Mouse (Mus musculus): ENCODE measurements at regions not wholly inside any gene's neighbourhood (a gene's known extent, or its start where the extent isn't known, plus 50 kb on each side); places are given as distances from the start of the nearest gene placed in this dataset.

DNA sequence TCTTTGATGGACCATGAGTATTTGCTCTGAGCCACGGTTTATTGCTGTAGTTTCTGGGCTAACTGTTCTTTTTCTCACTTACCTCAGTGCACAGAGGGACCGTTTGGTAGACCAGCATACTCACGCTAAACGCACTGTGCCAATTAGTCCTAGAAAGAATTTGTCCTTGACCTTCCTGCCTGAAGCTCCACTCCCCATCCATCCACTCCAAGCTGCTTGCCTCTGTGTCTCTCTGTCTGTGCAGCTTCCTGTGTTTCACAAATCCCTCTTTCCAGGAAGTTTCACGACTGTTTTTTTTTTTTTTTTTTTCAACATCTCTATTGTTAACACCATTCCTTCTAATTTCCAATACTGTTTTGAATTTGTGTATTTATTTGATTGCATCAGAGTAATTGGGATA, 116.8 kb downstream of the Btg1 start:
- WGBS: 58% methylated on average over 5 of the region's 5 CpGs
- Histone ChIP-seq H3K36me3 (ENCODE audit: poor library complexity, severe bottlenecking) (no peaks in the 10 kb centered on the region), H3K9me3 (replicated peaks) (no peaks in the 10 kb centered on the region), H3K4me1 (no peaks in the 10 kb centered on the region), H3K27ac (no peak overlapping the region), H3K9ac (no peak overlapping the region), H3K27me3 (no peaks in the 10 kb centered on the region), H3K4me3 (no peak overlapping the region), H3K4me2 (no peak overlapping the region)
- ATAC-seq: no peak

DNA sequence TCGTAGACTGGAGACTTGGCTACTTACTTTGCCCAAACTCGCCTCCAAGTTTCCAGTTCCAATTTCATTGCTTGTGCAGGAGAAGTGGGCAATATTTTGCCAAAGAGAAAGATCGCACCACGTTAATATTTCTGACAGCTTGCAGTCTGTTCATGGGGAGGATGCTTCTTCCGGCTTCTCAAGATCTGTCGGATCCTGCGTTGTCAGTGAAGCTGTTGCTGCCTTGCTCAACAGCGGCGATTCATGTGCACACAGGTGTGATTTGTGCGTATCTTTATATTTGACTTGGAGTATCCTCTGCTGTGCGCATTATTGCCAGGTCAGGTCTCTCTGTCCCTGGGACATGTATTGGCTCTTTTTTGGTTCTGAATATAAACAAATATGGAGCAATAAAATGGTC, 118.3 kb downstream of the Btg1 start:
- Histone ChIP-seq H3K27ac (no peak overlapping the region), H3K36me3 (ENCODE audit: poor library complexity, severe bottlenecking) (no peaks in the 10 kb centered on the region), H3K9ac (no peak overlapping the region), H3K4me1 (no peaks in the 10 kb centered on the region), H3K27me3 (no peaks in the 10 kb centered on the region), H3K4me3 (no peak overlapping the region), H3K9me3 (replicated peaks) (no peaks in the 10 kb centered on the region), H3K4me2 (no peak overlapping the region)
- 93% methylated on average over 11 of the region's 11 CpGs for WGBS
- ATAC-seq: no peak

DNA sequence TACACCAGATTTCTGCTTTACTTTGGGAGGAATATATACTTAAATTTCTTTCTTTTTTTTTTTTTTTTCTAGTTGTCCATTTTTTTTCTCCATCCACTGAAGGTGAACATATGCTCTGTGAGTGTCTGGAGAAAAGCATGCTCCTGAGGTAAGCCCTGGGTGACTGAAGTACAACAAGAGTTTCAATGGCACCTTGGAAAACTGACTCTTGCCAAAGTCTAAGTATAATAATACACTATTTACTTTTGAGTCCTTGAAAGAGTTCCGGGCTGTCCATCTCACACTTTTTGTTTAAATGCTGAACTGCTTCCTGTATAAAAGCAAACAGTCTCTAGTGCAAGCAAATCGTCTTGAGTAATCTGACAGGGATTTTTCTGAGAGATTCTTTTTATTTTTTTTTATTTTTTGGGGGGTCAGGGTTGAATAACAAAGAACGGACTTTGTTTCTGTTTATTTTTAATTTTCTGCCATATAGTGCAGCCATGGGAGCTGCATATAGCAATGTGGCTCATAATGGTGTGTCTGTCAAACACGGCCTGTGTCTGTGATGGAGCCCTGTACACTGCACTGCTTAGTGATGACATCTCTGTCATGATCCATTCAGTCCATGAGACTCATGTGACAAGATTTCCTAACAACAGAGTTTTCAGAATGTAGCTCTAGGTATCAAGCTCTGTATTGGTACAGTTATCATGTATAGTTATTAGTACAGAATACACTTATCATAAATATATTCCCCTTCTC, 119.3 kb downstream of the Btg1 start:
- ATAC-seq: 0 out of 2 replicates have a peak, but pooled peaks have one; percentile 59
- Histone ChIP-seq H3K4me1 (no peaks in the 10 kb centered on the region), H3K27ac (no peak overlapping the region), H3K9ac (no peak overlapping the region), H3K9me3 (replicated peaks) (no peaks in the 10 kb centered on the region), H3K4me3 (no peak overlapping the region), H3K36me3 (ENCODE audit: poor library complexity, severe bottlenecking) (no peaks in the 10 kb centered on the region), H3K4me2 (no peak overlapping the region), H3K27me3 (no peaks in the 10 kb centered on the region)
- 88% methylated on average over 4 of the region's 4 CpGs for WGBS

DNA sequence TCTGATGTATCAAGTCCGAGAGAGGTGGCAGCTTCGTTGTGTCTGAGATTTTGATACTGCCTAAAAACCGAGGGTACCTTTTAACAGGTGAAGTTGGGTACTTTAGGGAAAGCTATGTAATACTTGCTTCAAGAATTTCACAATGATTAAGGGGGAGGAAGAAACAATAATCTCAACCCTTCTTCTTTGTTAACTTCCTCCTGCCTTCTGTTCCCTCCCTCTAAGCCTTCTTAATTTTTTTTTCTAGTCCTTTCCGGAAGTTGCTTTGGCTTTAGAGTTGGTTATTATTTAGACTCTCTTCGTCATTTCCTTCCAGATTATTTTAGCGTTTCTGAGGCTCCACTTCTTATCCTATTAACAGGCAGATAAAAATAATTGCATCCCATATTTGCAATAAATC, 121.2 kb downstream of the Btg1 start:
- WGBS: 92% methylated on average over 6 of the region's 6 CpGs
- no peak overlapping the region for H3K4me2 ChIP-seq
- no peaks in the 10 kb centered on the region for H3K4me1 ChIP-seq
- no peaks in the 10 kb centered on the region for H3K27me3 ChIP-seq
- no peaks in the 10 kb centered on the region for H3K9me3 ChIP-seq (replicated peaks)
- no peak overlapping the region for H3K27ac ChIP-seq
- H3K9ac ChIP-seq: no peak overlapping the region
- no peaks in the 10 kb centered on the region for H3K36me3 ChIP-seq (ENCODE audit: poor library complexity, severe bottlenecking)
- H3K4me3 ChIP-seq: no peak overlapping the region
- no peak for ATAC-seq

DNA sequence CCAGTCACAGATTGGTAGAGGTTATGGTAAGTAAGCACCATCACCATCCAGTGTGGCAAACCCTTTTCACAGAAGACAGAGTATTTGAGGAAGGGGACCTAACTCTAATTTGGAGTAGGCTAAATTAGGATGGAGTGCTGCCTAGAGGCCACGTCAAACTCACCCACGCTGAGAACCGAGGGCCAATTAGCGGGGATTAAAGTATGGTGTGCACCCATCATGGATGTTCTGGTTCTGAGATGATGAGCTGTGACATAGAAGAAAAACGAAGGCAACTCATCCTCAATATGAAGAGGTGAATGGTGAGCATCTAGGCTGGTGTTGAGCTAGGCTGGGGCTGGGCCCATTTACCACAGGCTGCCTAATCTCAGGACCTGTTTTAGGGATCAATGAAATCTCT, 121.8 kb downstream of the Btg1 start:
- Histone ChIP-seq H3K9ac (no peak overlapping the region), H3K4me1 (no peaks in the 10 kb centered on the region), H3K9me3 (replicated peaks) (no peaks in the 10 kb centered on the region), H3K4me2 (no peak overlapping the region), H3K4me3 (no peak overlapping the region), H3K36me3 (ENCODE audit: poor library complexity, severe bottlenecking) (no peaks in the 10 kb centered on the region), H3K27me3 (no peaks in the 10 kb centered on the region), H3K27ac (no peak overlapping the region)
- WGBS: 89% methylated on average over 5 of the region's 5 CpGs
- no peak for ATAC-seq

DNA sequence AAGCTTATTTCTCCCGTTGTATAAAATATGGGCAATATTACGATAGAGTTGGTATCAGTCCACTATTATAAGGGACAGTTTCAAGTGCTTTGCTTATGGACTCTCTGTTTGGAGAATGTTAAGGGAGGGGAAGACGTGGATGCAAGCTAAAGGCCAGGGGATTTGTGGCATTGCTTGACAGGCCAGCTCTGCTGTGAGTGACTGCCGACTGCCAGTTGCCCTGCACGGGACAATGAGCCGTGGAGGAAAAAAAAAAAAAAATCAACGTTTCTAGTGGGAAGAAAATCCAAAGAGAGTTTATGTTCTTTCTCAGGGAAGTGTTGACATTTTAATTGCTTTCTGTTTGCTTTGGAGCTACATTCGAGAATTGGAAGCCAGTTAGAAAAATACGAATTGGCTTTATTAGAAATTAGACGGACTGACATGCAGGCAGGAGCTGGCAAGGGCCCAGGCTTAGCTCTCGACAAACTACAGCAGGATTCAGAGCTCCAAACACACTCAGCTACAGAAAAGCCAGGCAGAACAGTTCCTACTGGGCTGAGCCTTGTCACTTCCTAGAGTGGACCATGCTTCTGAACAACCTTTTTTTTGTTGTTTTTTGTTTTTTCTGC, 127.5 kb downstream of the Btg1 start:
- Histone ChIP-seq H3K4me3 (no peak overlapping the region), H3K4me2 (no peak overlapping the region), H3K27me3 (no peaks in the 10 kb centered on the region), H3K4me1 (peaks cover 8% of the 10 kb centered on the region), H3K9me3 (replicated peaks) (no peaks in the 10 kb centered on the region), H3K36me3 (ENCODE audit: poor library complexity, severe bottlenecking) (no peaks in the 10 kb centered on the region), H3K27ac (no peak overlapping the region), H3K9ac (no peak overlapping the region)
- no peak for ATAC-seq
- WGBS: 51% methylated on average over 11 of the region's 11 CpGs

DNA sequence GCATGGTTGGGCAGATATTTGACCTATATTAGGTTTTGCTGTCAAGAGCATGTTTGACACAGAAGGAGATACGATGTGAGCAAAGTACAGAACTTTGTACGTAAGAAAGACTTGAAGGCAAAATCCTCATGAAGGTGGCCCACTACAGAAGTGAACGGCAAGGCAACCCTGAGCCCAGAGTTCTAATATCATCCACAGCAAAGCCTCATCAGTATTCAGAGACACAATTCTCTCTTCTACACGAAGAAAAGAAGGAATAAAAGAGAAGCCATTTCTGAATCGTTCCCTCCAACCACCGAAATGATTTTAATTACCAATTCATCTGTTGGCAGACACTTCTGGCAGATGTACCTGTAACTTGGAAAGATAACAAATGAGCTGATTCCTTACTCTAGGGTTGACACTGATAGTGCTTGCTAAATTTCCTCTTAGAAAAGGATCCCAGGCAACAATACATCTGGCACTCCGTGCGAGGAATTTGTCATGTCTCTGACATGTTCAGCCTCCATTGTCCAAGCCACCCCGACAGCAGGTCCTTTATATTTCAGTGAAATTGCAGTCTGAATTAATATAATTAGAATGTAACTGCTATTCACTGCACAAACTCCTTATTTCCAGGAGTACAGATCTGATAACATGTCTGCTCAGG, 130.3 kb downstream of the Btg1 start:
- Histone ChIP-seq H3K4me2 (no peak overlapping the region), H3K9ac (no peak overlapping the region), H3K4me3 (no peak overlapping the region), H3K27me3 (no peaks in the 10 kb centered on the region), H3K36me3 (ENCODE audit: poor library complexity, severe bottlenecking) (no peaks in the 10 kb centered on the region), H3K4me1 (peaks cover 22% of the 10 kb centered on the region), H3K27ac (0 out of 2 replicates have a peak overlapping the region, but pooled peaks have one; percentile 6), H3K9me3 (replicated peaks) (no peaks in the 10 kb centered on the region)
- peak; percentile 72 for ATAC-seq
- WGBS: 59% methylated on average over 9 of the region's 9 CpGs

DNA sequence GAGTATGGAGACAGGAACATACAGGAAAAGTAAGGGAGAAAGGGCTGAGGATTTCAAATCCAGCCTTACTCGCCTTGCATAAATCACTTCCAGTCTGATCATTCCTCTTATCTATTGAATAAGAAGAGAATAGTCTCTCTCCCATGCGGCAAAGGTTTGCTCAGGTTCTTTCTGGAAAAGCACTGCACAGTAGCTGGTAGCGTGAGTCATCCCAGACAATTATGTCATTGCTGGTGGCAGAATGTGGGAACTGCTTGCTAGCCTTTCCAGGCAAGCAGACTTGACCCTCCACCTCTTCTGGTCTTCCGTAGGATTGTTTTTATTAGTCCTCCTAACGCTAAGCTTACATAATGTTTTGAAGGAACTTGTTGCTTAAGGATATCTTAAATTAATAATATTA, 134.1 kb downstream of the Btg1 start:
- Histone ChIP-seq H3K4me3 (no peak overlapping the region), H3K27me3 (no peaks in the 10 kb centered on the region), H3K9ac (no peak overlapping the region), H3K36me3 (ENCODE audit: poor library complexity, severe bottlenecking) (no peaks in the 10 kb centered on the region), H3K4me1 (peaks cover 52% of the 10 kb centered on the region), H3K9me3 (replicated peaks) (no peaks in the 10 kb centered on the region), H3K27ac (no peak overlapping the region), H3K4me2 (no peak overlapping the region)
- no peak for ATAC-seq
- WGBS: 75% methylated on average over 5 of the region's 5 CpGs

DNA sequence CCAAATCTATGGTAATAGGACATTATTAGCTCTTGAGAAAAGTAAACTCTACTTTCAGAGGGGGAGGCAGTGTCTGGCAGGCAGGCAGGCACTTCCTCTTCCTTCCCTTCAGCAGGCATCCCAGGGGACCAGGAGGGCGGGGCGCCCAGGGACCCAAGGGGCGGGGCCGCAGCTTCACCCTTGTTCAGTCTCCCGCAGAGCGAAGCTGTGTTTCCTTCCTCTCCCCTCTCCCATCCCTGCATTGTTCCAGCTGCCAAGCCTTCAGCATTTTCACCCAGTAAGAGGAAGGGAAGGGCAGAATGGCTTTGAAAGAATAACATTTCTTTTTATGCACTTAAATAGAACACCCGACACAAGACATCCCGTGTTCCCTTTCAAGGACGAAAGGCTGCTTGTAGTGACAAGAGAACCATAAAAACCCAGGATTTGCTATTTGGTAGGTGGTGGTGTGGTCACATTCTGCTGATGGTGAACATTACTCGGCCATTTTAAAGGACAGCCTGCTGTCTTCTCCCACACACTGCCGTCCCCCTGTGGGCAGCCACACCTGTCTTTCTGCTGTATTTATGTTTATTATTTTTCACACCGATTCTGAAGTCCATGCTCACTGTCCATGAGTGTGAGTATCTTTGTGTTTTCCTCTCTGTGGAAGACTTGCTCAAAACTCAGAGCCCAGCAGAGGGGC, 134.9 kb downstream of the Btg1 start:
- Histone ChIP-seq H3K9me3 (replicated peaks) (no peaks in the 10 kb centered on the region), H3K4me1 (peaks cover 53% of the 10 kb centered on the region), H3K27me3 (no peaks in the 10 kb centered on the region), H3K36me3 (ENCODE audit: poor library complexity, severe bottlenecking) (no peaks in the 10 kb centered on the region), H3K4me3 (peak overlapping the region; percentile 9; the same call in 1 of the 2 replicates), H3K4me2 (peak overlapping the region; percentile 49), H3K9ac (peak overlapping the region; percentile 18), H3K27ac (peak overlapping the region; percentile 51)
- WGBS: 17% methylated on average over 12 of the region's 12 CpGs
- peak; percentile 82 for ATAC-seq

DNA sequence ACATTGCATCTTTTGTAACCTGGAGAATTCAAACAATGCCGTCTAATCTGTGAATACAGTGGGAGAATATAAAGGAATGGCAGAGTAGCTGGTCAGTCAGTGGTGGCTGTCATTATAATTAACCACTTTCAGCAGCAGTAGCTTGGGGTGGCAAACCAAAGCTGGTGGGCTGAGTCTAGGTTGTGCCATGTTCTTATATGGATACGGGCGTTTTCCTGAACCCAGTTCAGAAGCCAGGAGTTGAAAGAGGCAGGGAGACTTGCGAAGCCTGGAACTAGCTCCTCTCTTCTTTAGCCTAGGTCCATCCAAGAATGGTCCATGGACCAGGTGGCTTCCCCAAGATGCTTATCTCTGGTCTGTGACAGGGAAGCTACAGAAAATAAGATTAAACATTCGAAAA, 135.7 kb downstream of the Btg1 start:
- no peak for ATAC-seq
- Histone ChIP-seq H3K9me3 (replicated peaks) (no peaks in the 10 kb centered on the region), H3K4me3 (no peak overlapping the region), H3K9ac (no peak overlapping the region), H3K27me3 (no peaks in the 10 kb centered on the region), H3K4me2 (no peak overlapping the region), H3K4me1 (peaks cover 45% of the 10 kb centered on the region), H3K36me3 (ENCODE audit: poor library complexity, severe bottlenecking) (no peaks in the 10 kb centered on the region), H3K27ac (no peak overlapping the region)
- 82% methylated on average over 5 of the region's 5 CpGs for WGBS

DNA sequence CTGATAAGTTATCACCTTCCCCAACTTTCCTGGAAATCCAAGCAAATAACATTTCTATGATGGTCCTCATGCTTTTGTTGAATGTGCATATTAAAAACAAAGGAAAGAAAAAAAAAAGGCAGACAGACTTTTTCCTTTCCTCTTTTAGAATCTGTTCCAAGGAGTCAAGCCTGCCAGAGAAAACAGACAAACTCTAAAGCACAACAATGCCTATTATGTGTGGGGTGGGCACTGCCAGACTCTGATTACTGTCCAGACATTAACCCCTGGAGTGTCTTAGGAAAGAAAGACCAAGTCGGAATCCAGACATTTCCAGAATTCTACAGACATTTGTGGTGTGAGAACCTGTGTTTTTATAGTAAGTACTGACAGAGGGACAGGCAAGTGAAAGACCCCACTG, 136.7 kb downstream of the Btg1 start:
- no peak for ATAC-seq

DNA sequence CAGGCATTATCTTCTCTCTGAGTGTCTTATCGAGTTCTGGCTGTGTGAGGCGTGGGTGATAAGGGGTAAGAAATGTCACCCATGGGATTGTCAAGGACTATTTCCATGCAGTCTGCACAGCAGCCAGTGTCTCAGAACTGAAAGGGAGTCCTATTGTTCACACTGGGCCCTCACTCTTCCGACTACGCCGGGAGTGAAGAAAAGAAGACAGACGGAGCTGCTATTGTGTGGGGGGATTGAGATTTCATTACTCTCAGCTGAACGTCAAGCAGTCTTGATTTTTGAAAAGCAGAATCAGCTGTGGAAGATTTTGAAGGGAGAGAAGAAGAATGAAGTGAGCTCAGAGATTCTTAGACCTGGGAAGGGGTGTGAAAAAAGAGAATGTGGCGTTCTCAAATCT, 138.9 kb downstream of the Btg1 start:
- 14% methylated on average over 8 of the region's 8 CpGs for WGBS
- peak overlapping the region; percentile 57 for H3K27ac ChIP-seq
- H3K27me3 ChIP-seq: no peaks in the 10 kb centered on the region
- ATAC-seq: peak; percentile 62
- no peaks in the 10 kb centered on the region for H3K9me3 ChIP-seq (replicated peaks)
- H3K4me3 ChIP-seq: no peak overlapping the region
- no peaks in the 10 kb centered on the region for H3K36me3 ChIP-seq (ENCODE audit: poor library complexity, severe bottlenecking)
- no peak overlapping the region for H3K4me2 ChIP-seq
- H3K9ac ChIP-seq: no peak overlapping the region
- H3K4me1 ChIP-seq: peaks cover 45% of the 10 kb centered on the region

More for the DNA sequence above, 136.7 kb downstream of the Btg1 start:
- no peak overlapping the region for H3K27ac ChIP-seq
- no peaks in the 10 kb centered on the region for H3K9me3 ChIP-seq (replicated peaks)
- H3K36me3 ChIP-seq (ENCODE audit: poor library complexity, severe bottlenecking): no peaks in the 10 kb centered on the region
- no peaks in the 10 kb centered on the region for H3K27me3 ChIP-seq
- no peak overlapping the region for H3K4me2 ChIP-seq
- 46% methylated on average over 1 of the region's 1 CpGs for WGBS
- H3K9ac ChIP-seq: no peak overlapping the region
- H3K4me3 ChIP-seq: no peak overlapping the region
- peaks cover 45% of the 10 kb centered on the region for H3K4me1 ChIP-seq

All from forebrain, embryonic 13.5 days (tissue).